ENCODE assay signal across 8 mouse cellular contexts in genomic region chr8:125996031-125996839, GRCm38 (mm10). TPM values are rescaled to one million over a fixed set of nuclear protein-coding genes. Genes with fewer than 3 reads are reported as not detected.
A peak's percentile ranks its signal among the peaks of the same experiment; 100 is the strongest.
DNase-seq lines count a peak whose midpoint lies in the region; ATAC-seq and TF ChIP-seq lines count a peak whose summit lies in the region.

No protein-coding gene starts in this region.

- no peaks in the 10 kb centered on the region for H3K4me1 ChIP-seq in heart, embryonic 16.5 days (ENCODE audit: control insufficient read depth, insufficient read depth, low read length)
- H3K4me1 ChIP-seq in forebrain, embryonic 16.5 days (replicated peaks; ENCODE audit: control insufficient read depth, insufficient read depth, low read length) = peaks cover 21% of the 10 kb centered on the region
- H3K4me1 ChIP-seq in olfactory bulb, adult 2 months (ENCODE audit: control insufficient read depth, insufficient read depth, low read length) = peaks cover 18% of the 10 kb centered on the region

- peak overlapping the region; percentile 72 for H3K4me2 ChIP-seq in heart, embryonic 16.5 days (ENCODE audit: low read depth, low read length)
- peak overlapping the region; percentile 67 for H3K4me2 ChIP-seq in forebrain, embryonic 16.5 days (ENCODE audit: low read length)

- no peak overlapping the region for H3K27ac ChIP-seq in heart, embryonic 16.5 days (ENCODE audit: low read length)
- H3K27ac ChIP-seq in forebrain, embryonic 16.5 days (ENCODE audit: low read length) = no peak overlapping the region
- H3K27ac ChIP-seq in olfactory bulb, adult 2 months (ENCODE audit: insufficient read depth, low read depth, low read length) = peak overlapping the region; percentile 73

- ATAC-seq in heart, embryonic 16.5 days (replicated peaks; ENCODE audit: extremely low read depth, insufficient read depth, low FRiP score) = no peak
- no peak for ATAC-seq in forebrain, embryonic 16.5 days

- H3K4me3 ChIP-seq in heart, embryonic 16.5 days (ENCODE audit: low read length) = peak overlapping the region; percentile 53
- H3K4me3 ChIP-seq in forebrain, embryonic 16.5 days (replicated peaks; ENCODE audit: low read length) = peak overlapping the region; percentile 67
- H3K4me3 ChIP-seq in olfactory bulb, adult 2 months (ENCODE audit: insufficient read depth, low read depth, low read length) = peak overlapping the region; percentile 77

- H3K36me3 ChIP-seq in heart, embryonic 16.5 days (ENCODE audit: control insufficient read depth, insufficient read depth) = no peaks in the 10 kb centered on the region
- no peaks in the 10 kb centered on the region for H3K36me3 ChIP-seq in forebrain, embryonic 16.5 days (ENCODE audit: control insufficient read depth, insufficient read depth)

- no peaks in the 10 kb centered on the region for H3K9me3 ChIP-seq in heart, embryonic 16.5 days (replicated peaks; ENCODE audit: control insufficient read depth, low read length)
- H3K9me3 ChIP-seq in forebrain, embryonic 16.5 days (ENCODE audit: control insufficient read depth, low read length) = 0 out of 2 replicates have a peak, but pooled peaks cover under 1% of the 10 kb centered on the region

- H3K9ac ChIP-seq in heart, embryonic 16.5 days (ENCODE audit: low read length) = no peak overlapping the region
- H3K9ac ChIP-seq in forebrain, embryonic 16.5 days (replicated peaks; ENCODE audit: low read depth, low read length) = peak overlapping the region; percentile 76

- peaks cover 54% of the 10 kb centered on the region for H3K27me3 ChIP-seq in heart, embryonic 16.5 days (ENCODE audit: control insufficient read depth, insufficient read depth, low read length)
- H3K27me3 ChIP-seq in forebrain, embryonic 16.5 days (replicated peaks; ENCODE audit: control insufficient read depth, insufficient read depth, low read length) = peaks cover 17% of the 10 kb centered on the region; the same call in 1 of the 2 replicates

- no peak for DNase-seq in heart, adult 18-20 months
- DNase-seq in cerebellum, adult 18-20 months = peak; percentile 65 to 69
- peak; percentile 77 to 84 for DNase-seq in kidney, postnatal 36 days
- no peak for DNase-seq in yolk sac, embryonic 10.5 days (ENCODE audit: low spot score)
- DNase-seq in left cerebral cortex, adult 9 months (ENCODE audit: low spot score in 2 of 2) = no peak

- WGBS in heart, embryonic 16.5 days = 32% methylated on average over 14 of the region's 14 CpGs
- WGBS in forebrain, embryonic 16.5 days = 19% methylated on average over 14 of the region's 14 CpGs
- 17% methylated on average over 14 of the region's 14 CpGs for WGBS in olfactory bulb, adult 2 months

- TF ChIP-seq CTCF in olfactory bulb, adult 2 months (IDR thresholded peaks at IDR 0.05; ENCODE audit: insufficient read depth, low read depth, low read length) = no peak

- TF ChIP-seq POLR2A in olfactory bulb, adult 2 months (IDR thresholded peaks at IDR 0.05; ENCODE audit: insufficient read depth, low read depth, low read length) = no peak

RNA-seq across cellular contexts. Expression of gene Kcnk1, which starts 1.3 kb away (rescaled TPM):
- polyA plus RNA-seq in heart, embryonic 16.5 days (2015; fragmentation: Nextera tagmentation; extraction: Ambion mirVana) = 2.0 and 6.4 TPM in 2 replicates
- total RNA-seq in heart, adult 18-20 months (2021) = 1 to 10 TPM in 1 of 2 experiments, under 1 TPM in 1; 0.45 to 1.0 TPM
- polyA plus RNA-seq in forebrain, embryonic 16.5 days (2015; fragmentation: Nextera tagmentation; extraction: Ambion mirVana) = 18.7 and 20.5 TPM in 2 replicates
- polyA plus RNA-seq in olfactory bulb, adult 2 months (2012; ENCODE audit: insufficient read depth, insufficient read length, low replicate concordance, missing spikeins) = not detected in 2 replicates

Comparison
In these comparisons a context has a peak if more than half of its experiments do, and no peak if none do; other contexts are left out.
1. DNase-seq: peak in cerebellum, adult 18-20 months (2 of 2) and kidney, postnatal 36 days (2 of 2); none in heart, adult 18-20 months (0 of 2), yolk sac, embryonic 10.5 days (single experiment) and left cerebral cortex, adult 9 months (0 of 2).
2. Peak in every context shown above with its lines, with median percentiles within 50 percentile points of each other: H3K4me3 ChIP-seq.